Mouse (Mus musculus): ENCODE measurements at regions not wholly inside any gene's neighbourhood (a gene's known extent, or its start where the extent isn't known, plus 50 kb on each side); places are given as distances from the start of the nearest gene placed in this dataset.

GRCm38 (mm10) chr3:78412669-78413419 lies 873.5 kb downstream of the Rapgef2 start:
- DNase-seq = no peak

- DNase-seq = no peak
These were observed 874.9 kb downstream of the Rapgef2 start for GRCm38 (mm10) chr3:78411395-78411794.

GRCm38 (mm10) chr3:78409237-78409636 lies 877.1 kb downstream of the Rapgef2 start:
- DNase-seq = no peak

- no peak for DNase-seq
These were observed 880.4 kb downstream of the Rapgef2 start for GRCm38 (mm10) chr3:78405760-78406467.

- DNase-seq = peak; percentile 36
These were observed 927.9 kb downstream of the Rapgef2 start for GRCm38 (mm10) chr3:78358377-78358776.

GRCm38 (mm10) chr3:78339891-78340290 lies 946.4 kb downstream of the Rapgef2 start:
- DNase-seq = no peak

GRCm38 (mm10) chr3:78311630-78312406 lies 974.5 kb downstream of the Rapgef2 start:
- DNase-seq = no peak

GRCm38 (mm10) chr3:78300506-78300905 lies 985.8 kb downstream of the Rapgef2 start:
- no peak for DNase-seq

- DNase-seq = no peak
These were observed 994.4 kb downstream of the Rapgef2 start for GRCm38 (mm10) chr3:78291894-78292293.

GRCm38 (mm10) chr3:78284071-78284470 lies 1002.2 kb downstream of the Rapgef2 start:
- DNase-seq = no peak

GRCm38 (mm10) chr3:78236920-78237319 lies 1049.4 kb downstream of the Rapgef2 start:
- no peak for DNase-seq

GRCm38 (mm10) chr3:78209729-78210128 lies 1076.6 kb downstream of the Rapgef2 start:
- no peak for DNase-seq

GRCm38 (mm10) chr3:78162601-78163000 lies 1123.7 kb downstream of the Rapgef2 start:
- no peak for DNase-seq

- no peak for DNase-seq
These were observed 1127.9 kb downstream of the Rapgef2 start for GRCm38 (mm10) chr3:78158450-78158849.
